Mouse (Mus musculus) heart, embryonic 15.5 days (tissue): ENCODE measurements around the gene Tmem175. TPM values are rescaled to one million over a fixed set of nuclear protein-coding genes. Genes with fewer than 3 reads are reported as not detected.
A peak's percentile ranks its signal among the peaks of the same experiment; 100 is the strongest.

Experiments used
- ATAC-seq: fragments of 200-750 bp; cut with Nextera tagmentation; replicated peaks from 2 replicates; pipeline ENCODE4 v1.8.0; 2017; ENCODE audit warnings: low read depth, moderate TSS enrichment; ENCODE audit not compliant: insufficient number of reproducible peaks, insufficient read depth, low FRiP score
- H3K27ac ChIP-seq: fragments of 300-500 bp; sonication (generic); 2 replicates; pipeline ENCODE4 v1.5.1; 2015; ENCODE audit warnings: mild to moderate bottlenecking, inconsistent platforms
- H3K27me3 ChIP-seq: fragments of 300-500 bp; sonication (generic); 2 replicates; pipeline ENCODE4 v1.6.1; 2015; ENCODE audit warnings: inconsistent platforms
- H3K36me3 ChIP-seq: fragments of 300-500 bp; sonication (generic); 2 replicates; pipeline ENCODE4 v1.6.1; 2015; ENCODE audit warnings: mild to moderate bottlenecking, inconsistent platforms
- H3K4me1 ChIP-seq: fragments of 300-500 bp; sonication (generic); replicated peaks from 2 replicates; pipeline ENCODE4 v1.6.1; 2015; ENCODE audit warnings: inconsistent platforms
- H3K4me2 ChIP-seq: fragments of 300-500 bp; sonication (generic); 2 replicates; pipeline ENCODE4 v1.6.1; 2015; ENCODE audit warnings: inconsistent platforms, mild to moderate bottlenecking, moderate library complexity
- H3K4me3 ChIP-seq: fragments of 300-500 bp; sonication (generic); 2 replicates; pipeline ENCODE4 v1.5.1; 2015; ENCODE audit warnings: mild to moderate bottlenecking, inconsistent platforms
- H3K9ac ChIP-seq: fragments of 300-500 bp; sonication (generic); 2 replicates; pipeline ENCODE4 v1.6.1; 2015; ENCODE audit warnings: mild to moderate bottlenecking, inconsistent platforms
- H3K9me3 ChIP-seq: fragments of 300-500 bp; sonication (generic); replicated peaks from 2 replicates; pipeline ENCODE4 v1.6.1; 2016; ENCODE audit warnings: inconsistent platforms
- WGBS: fragments of 180-500 bp; shearing (Covaris S2); methylation state at CpG from one replicate; pipeline ENCODE4 v1.1.7; 2015; ENCODE audit warnings: mixed read lengths; 5-methylcytosine and 5-hydroxymethylcytosine counted together
- polyA plus RNA-seq: library from polyadenylated mRNA; unstranded; fragments of >200 nt; fragmentation: Nextera tagmentation; extraction: Ambion mirVana; gene quantifications from 2 replicates; pipeline ENCODE4 v1.2.1, GENCODE M21; 2015

Tmem175 gene
- polyA plus RNA-seq, 1 experiment from 2014 or later: 14.1 TPM

DNA sequence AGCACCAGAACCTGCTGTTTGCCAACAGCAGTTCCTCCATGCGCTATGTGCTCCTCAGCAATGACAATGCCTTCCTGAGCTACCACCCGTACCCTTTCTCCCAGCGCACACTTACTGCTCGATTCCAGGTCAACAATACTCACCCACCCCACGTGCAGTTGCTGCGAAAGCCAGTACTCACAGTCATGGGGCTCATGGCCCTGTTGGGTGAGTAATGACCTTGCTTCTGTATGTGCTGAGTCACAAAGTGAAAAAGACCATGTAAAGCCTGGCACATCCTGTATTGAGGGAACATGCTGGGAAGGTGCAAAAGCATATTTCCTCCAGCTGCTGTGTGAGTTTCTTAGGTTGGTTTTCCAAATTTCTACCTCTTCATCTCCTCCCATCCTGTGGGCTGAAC is 51.3 kb downstream of the Tmem175 start:
- no peaks in the 10 kb centered on the region for H3K9me3 ChIP-seq
- WGBS: 87% methylated on average over 6 of the region's 6 CpGs
- no peak overlapping the region for H3K27ac ChIP-seq
- no peaks in the 10 kb centered on the region for H3K36me3 ChIP-seq
- no peak overlapping the region for H3K4me2 ChIP-seq
- no peak overlapping the region for H3K9ac ChIP-seq
- H3K27me3 ChIP-seq: no peaks in the 10 kb centered on the region
- H3K4me3 ChIP-seq: no peak overlapping the region
- ATAC-seq: no peak
- H3K4me1 ChIP-seq: peaks cover 14% of the 10 kb centered on the region

GRCm38 (mm10) chr5:108689091-108689490 is 59.5 kb downstream of the Tmem175 start:
- H3K9ac ChIP-seq: no peak overlapping the region
- no peak overlapping the region for H3K4me2 ChIP-seq
- H3K36me3 ChIP-seq: no peaks in the 10 kb centered on the region
- ATAC-seq: no peak
- H3K9me3 ChIP-seq: no peaks in the 10 kb centered on the region
- 78% methylated on average over 5 of the region's 5 CpGs for WGBS
- no peak overlapping the region for H3K27ac ChIP-seq
- no peak overlapping the region for H3K4me3 ChIP-seq
- peaks cover 17% of the 10 kb centered on the region for H3K4me1 ChIP-seq
- H3K27me3 ChIP-seq: no peaks in the 10 kb centered on the region

DNA sequence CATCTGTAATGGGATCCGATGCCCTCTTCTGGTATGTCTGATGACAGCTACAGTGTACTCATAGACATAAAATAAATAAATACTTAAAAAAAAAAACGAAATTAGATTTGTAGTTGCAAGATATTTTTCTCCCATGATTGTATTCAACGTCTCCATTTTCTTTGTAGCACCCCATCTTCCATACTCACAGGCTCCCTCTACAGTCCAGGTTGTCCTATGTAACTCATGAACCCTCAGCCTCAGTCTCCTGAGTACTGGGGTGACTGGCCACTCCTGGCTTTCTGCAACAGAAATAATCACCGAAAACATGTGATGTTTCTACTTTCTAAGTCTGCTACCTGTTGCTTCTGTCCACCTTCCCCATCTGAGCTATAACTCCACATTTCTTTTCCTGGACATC is 61.6 kb downstream of the Tmem175 start:
- Histone ChIP-seq H3K4me2 (no peak overlapping the region), H3K4me1 (peaks cover 30% of the 10 kb centered on the region), H3K36me3 (no peaks in the 10 kb centered on the region), H3K27me3 (no peaks in the 10 kb centered on the region), H3K9ac (no peak overlapping the region), H3K9me3 (no peaks in the 10 kb centered on the region), H3K4me3 (no peak overlapping the region), H3K27ac (no peak overlapping the region)
- 68% methylated on average over 4 of the region's 4 CpGs for WGBS
- no peak for ATAC-seq

DNA sequence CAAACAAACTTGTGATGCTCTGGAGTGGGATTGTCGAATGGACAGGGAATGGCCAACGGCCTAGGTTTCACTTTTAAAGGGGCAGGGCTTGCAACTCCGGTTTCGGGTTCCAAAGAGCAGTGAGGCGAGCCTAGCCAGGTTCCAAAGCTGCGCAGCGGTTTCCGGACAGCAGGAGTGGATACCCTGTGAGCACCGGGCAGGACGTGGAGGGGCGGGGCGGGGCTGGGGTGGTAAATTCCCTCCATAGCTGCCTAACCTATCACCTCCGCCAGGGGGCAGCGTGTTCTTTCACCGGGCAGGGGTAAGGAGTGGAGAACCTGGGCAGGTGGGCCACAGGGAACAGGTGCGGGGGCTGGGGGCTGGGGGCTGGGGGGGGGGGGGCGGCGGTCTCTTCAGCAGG is 62.7 kb downstream of the Tmem175 start, which contains the start of gene Fgfrl1:
Gene Fgfrl1, plus strand, starts transcription at position 112 of the 400 bp plus-strand sequence.
- peak within 1 kb of the TSS; percentile 2; the same call in 1 of the 2 replicates for H3K27ac ChIP-seq
- ATAC-seq: no peak

DNA sequence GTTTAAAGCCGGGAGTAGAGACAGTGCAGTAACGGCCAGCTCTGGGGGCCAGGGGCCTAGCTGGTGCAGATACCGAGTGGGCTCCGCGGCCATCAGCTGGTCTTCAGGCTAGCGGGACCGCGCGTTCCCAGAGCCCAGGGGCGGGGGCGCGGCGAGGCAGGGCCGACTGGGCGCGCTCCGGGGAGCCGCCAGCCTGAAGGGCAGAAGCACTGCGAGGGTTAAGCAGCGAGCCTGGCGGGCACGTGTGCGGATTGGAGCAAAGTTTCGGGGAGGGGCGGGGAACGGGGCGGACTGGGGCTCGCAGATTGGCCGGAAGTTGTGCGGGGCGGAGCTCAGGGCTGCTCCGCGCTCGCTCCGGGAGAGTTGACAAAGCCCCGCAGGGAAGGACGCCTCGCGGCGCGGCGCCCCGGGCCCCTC is 64.3 kb downstream of the Tmem175 start:
- Histone ChIP-seq H3K4me3 (peak overlapping the region; percentile 89), H3K9ac (peak overlapping the region; percentile 92), H3K27ac (peak overlapping the region; percentile 62), H3K4me1 (peaks cover 45% of the 10 kb centered on the region), H3K27me3 (no peaks in the 10 kb centered on the region), H3K36me3 (no peaks in the 10 kb centered on the region), H3K9me3 (no peaks in the 10 kb centered on the region), H3K4me2 (peak overlapping the region; percentile 94)
- peak; percentile 94 for ATAC-seq
- under 1% methylated on average over 28 of the region's 43 CpGs for WGBS

More for the DNA sequence above, 62.7 kb downstream of the Tmem175 start, which contains the start of gene Fgfrl1:
- H3K4me3 ChIP-seq: peak within 1 kb of the TSS; percentile 89
- H3K9me3 ChIP-seq: no peaks in the 10 kb centered on the region
- H3K4me2 ChIP-seq: peak within 1 kb of the TSS; percentile 94
- WGBS: 5% methylated on average over 18 of the region's 18 CpGs
- H3K27me3 ChIP-seq: no peaks in the 10 kb centered on the region
- peaks cover 38% of the 10 kb centered on the region for H3K4me1 ChIP-seq
- H3K36me3 ChIP-seq: no peaks in the 10 kb centered on the region
- H3K9ac ChIP-seq: peak within 1 kb of the TSS; percentile 43

DNA sequence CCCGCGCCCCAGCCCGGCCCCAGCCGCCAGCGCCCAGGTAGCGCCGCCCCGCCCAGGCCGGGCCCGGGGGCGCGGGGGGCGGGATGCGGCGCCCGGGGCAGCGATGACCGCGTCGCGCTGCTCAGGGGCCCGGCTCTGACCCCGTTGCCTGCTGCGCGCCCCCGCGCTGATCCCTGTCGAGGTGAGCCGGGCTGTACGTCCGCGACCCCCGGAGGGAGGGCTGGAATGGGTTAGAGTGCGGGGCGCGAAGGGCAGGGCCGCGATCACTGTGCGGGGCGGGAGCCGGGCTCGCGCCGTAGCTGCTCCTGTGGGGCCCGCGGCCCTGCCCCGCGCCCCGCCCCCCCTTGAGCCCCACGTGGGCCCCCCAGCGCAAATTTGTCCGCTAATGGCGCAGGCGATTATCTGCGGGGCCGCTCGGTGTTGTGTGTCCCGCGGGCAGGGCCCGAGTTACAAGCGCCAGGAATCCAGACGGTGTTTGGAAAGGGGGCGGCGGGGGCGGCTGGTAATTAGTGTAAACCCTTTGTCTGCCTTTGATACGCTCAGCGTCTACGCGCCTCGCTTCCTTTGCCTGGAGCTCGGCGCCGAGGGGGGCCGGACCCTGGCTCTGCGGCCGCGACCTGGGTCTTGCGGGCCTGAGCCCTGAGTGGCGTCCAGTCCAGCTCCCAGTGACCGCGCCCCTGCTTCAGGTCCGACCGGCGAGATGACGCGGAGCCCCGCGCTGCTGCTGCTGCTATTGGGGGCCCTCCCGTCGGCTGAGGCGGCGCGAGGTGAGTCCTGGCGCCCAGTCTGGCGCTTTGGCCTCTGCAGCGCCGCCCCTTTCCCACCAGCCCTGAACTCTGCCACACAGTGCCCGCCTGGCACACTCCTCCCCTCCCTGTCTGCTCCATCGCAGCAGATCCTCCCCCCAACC is 65.0 kb downstream of the Tmem175 start:
- WGBS: 0% methylated on average over 66 of the region's 99 CpGs
- peaks cover 51% of the 10 kb centered on the region for H3K4me1 ChIP-seq
- peak; percentile 55 for ATAC-seq

DNA sequence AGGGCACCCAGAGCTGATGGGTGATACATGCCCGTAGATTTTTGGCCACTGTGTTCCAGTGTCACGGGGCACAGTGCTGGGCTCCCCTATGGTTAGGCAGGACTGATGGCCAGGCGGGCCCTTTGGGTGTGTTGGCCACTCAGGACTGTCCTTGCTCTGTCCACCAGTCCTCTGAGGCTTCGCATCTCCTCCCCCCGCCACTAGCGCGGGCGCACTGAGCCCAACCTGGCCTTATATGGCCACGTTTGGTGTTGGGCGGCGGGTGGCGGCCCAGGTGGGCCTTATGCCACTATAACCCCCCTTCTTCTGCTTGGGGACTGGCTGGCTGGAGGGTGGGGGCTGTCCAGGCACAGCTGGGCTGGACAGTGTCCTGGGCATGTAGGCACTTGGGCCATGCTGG is 66.3 kb downstream of the Tmem175 start:
- Histone ChIP-seq H3K9me3 (no peaks in the 10 kb centered on the region), H3K4me2 (peak overlapping the region; percentile 94; the same call in 1 of the 2 replicates), H3K9ac (no peak overlapping the region), H3K27ac (no peak overlapping the region), H3K36me3 (no peaks in the 10 kb centered on the region), H3K4me1 (peaks cover 63% of the 10 kb centered on the region), H3K27me3 (no peaks in the 10 kb centered on the region), H3K4me3 (no peak overlapping the region)
- no peak for ATAC-seq
- WGBS: 92% methylated on average over 12 of the region's 12 CpGs

More for the DNA sequence above, 65.0 kb downstream of the Tmem175 start:
- H3K9ac ChIP-seq: peak overlapping the region; percentile 92
- no peaks in the 10 kb centered on the region for H3K9me3 ChIP-seq
- peak overlapping the region; percentile 94 for H3K4me2 ChIP-seq
- peak overlapping the region; percentile 62 for H3K27ac ChIP-seq
- peak overlapping the region; percentile 89 for H3K4me3 ChIP-seq
- no peaks in the 10 kb centered on the region for H3K36me3 ChIP-seq
- no peaks in the 10 kb centered on the region for H3K27me3 ChIP-seq

DNA sequence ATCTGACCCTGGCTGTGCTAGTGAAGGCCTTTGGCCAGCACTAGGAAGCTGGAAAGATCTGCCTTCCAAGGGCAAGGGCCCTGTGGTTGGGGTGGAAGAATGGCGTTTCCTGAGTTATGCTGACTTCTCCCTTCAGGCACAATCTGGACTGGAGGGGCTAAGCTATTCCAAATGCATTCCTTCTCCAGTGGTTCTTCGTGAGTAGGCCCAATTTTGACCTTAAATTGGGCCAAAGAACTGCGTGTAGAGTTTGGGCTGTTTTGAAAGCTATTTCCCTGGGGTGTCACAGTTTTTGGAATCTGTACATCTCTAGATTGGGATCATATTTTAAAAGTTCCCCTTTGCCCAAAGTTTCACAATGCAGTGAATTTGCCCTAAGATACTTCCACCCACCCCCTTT is 67.0 kb downstream of the Tmem175 start:
- H3K4me3 ChIP-seq: no peak overlapping the region
- H3K9ac ChIP-seq: no peak overlapping the region
- no peaks in the 10 kb centered on the region for H3K36me3 ChIP-seq
- no peak overlapping the region for H3K4me2 ChIP-seq
- no peaks in the 10 kb centered on the region for H3K9me3 ChIP-seq
- 84% methylated on average over 3 of the region's 3 CpGs for WGBS
- no peak overlapping the region for H3K27ac ChIP-seq
- H3K27me3 ChIP-seq: no peaks in the 10 kb centered on the region
- ATAC-seq: no peak
- H3K4me1 ChIP-seq: peaks cover 68% of the 10 kb centered on the region

- H3K36me3 ChIP-seq: no peaks in the 10 kb centered on the region
- no peaks in the 10 kb centered on the region for H3K9me3 ChIP-seq
- no peak overlapping the region for H3K9ac ChIP-seq
- no peaks in the 10 kb centered on the region for H3K27me3 ChIP-seq
- WGBS: 53% methylated on average over 4 of the region's 4 CpGs
- H3K27ac ChIP-seq: no peak overlapping the region
- no peak overlapping the region for H3K4me3 ChIP-seq
- ATAC-seq: no peak
- no peak overlapping the region for H3K4me2 ChIP-seq
- peaks cover 61% of the 10 kb centered on the region for H3K4me1 ChIP-seq
Measured at GRCm38 (mm10) chr5:108697341-108697753, 67.8 kb downstream of the Tmem175 start.
